Mouse (Mus musculus): ENCODE data around the gene P4hb.

The P4hb gene

DNA sequence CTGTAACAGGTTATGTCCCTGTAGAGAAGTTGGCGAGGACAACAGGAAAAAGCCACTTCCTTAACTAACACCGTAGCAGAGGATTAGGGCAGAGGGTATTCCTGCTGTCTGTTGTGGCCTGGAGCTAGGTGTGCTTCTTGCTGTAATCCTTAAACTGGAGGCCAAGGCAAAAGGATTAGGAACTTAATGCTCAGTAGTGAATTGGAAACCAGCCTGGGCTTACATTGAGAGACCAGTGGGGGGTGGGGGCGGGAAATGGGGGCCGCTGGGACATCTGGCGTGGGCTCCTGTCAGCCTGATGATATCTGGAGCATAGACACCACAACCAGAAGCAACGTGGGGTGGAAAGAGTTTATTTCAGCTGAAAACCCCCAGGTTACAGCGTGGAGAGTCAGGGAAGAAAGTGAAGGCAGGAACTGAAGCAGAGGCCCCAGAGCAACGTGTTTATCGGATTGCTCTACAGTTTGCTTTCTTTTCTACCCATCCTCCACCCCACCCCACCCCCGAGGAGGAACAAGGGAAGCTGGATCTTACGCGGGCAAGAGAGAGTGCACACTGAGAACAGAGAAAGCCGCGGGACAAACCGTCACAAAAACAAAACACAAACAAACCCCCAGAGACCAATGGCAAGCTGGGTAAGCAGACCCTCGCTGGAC, 62.5 kb downstream of the P4hb start:
- no peak for ATAC-seq (ENCODE audit: low TSS enrichment)
